ENCODE assay signal across 12 mouse cellular contexts in the genomic region with DNA sequence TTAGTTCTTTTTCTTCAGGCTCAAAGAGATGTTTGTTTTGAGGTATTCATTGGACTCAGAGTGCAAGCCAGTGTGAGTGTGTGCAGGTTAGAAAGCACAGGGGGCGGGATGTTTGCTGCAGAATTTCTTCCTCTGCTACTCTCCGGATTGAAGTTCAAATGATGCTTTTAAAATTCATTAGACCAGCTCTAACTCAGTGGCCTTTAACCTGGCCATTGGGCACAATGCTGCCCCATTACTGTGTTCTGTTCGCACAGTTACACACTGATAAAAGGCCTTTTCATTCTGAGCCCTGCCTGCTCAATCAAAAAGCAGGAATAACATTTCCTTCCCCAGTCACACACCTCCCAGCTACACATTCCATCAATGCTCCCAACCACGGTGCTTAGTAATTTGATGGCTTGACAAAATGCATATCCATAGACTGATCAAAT. TPM values are rescaled to one million over a fixed set of nuclear protein-coding genes. Genes with fewer than 3 reads are reported as not detected.
DNase-seq lines count a peak whose midpoint lies in the region; ATAC-seq and TF ChIP-seq lines count a peak whose summit lies in the region.
"Had no signal": no experiment of that assay in that cellular context is flagged by ENCODE, and none has a peak within 500 bp of the region (broad histone marks: within the 10 kb centered on the region; RNA-seq: fewer than 3 reads in every experiment).

No protein-coding gene starts in this region.

- no peak overlapping the region for H3K4me2 ChIP-seq in liver, embryonic 14.5 days (ENCODE audit: low read depth)
- no peak overlapping the region for H3K4me2 ChIP-seq in liver, embryonic 11.5 days
- no peak overlapping the region for H3K4me2 ChIP-seq in forebrain, embryonic 15.5 days (replicated peaks)
- no peak overlapping the region for H3K4me2 ChIP-seq in midbrain, postnatal 0 days (ENCODE audit: low read depth, low read length, poor library complexity, severe bottlenecking)

- no peak for ATAC-seq in liver, embryonic 14.5 days (ENCODE audit: insufficient read depth)
- ATAC-seq in liver, embryonic 11.5 days (replicated peaks; ENCODE audit: low FRiP score) = no peak
- ATAC-seq in forebrain, embryonic 15.5 days (replicated peaks) = peak; percentile 68
- ATAC-seq in midbrain, postnatal 0 days (ENCODE audit: low FRiP score) = no peak

- peak; percentile 68 for DNase-seq in heart, adult 11 months
- no peak for DNase-seq in heart, postnatal 14 days
- DNase-seq in liver, embryonic 14.5 days (ENCODE audit: low read depth in 3 of 3, low spot score in 3 of 3) = no peak
- no peak for DNase-seq in liver, embryonic 11.5 days (ENCODE audit: low spot score)
- peak; percentile 2 for DNase-seq in midbrain, postnatal 0 days (ENCODE audit: low spot score)
- DNase-seq in adrenal gland, adult 2 months = no peak
- DNase-seq in thymus, postnatal 25 days = no peak
- DNase-seq: adrenal gland, postnatal 36 days; cerebellum, adult 11-12 months; heart, adult 2 months; kidney, postnatal 10 days had no signal

- H3K4me3 ChIP-seq in liver, embryonic 14.5 days (ENCODE audit: insufficient read depth in 1 of 2, low read depth in 2 of 2, low read length in 2 of 2) = no peak overlapping the region
- H3K4me3 ChIP-seq in liver, embryonic 11.5 days (ENCODE audit: low read depth, low read length) = no peak overlapping the region
- no peak overlapping the region for H3K4me3 ChIP-seq in forebrain, embryonic 15.5 days
- no peak overlapping the region for H3K4me3 ChIP-seq in midbrain, postnatal 0 days (ENCODE audit: low read depth, low read length)
- H3K4me3 ChIP-seq: heart, adult 2 months had no signal

- peaks cover 44 to 47% of the 10 kb centered on the region in 2 experiments for H3K4me1 ChIP-seq in liver, embryonic 14.5 days (replicated peaks; ENCODE audit: control insufficient read depth in 2 of 2, insufficient read depth in 2 of 2, low read length in 1 of 2)
- H3K4me1 ChIP-seq in liver, embryonic 11.5 days (replicated peaks; ENCODE audit: control insufficient read depth, insufficient read depth, low read length) = peaks cover 28% of the 10 kb centered on the region
- H3K4me1 ChIP-seq in forebrain, embryonic 15.5 days = peaks cover 12% of the 10 kb centered on the region
- no peaks in the 10 kb centered on the region for H3K4me1 ChIP-seq in midbrain, postnatal 0 days (ENCODE audit: insufficient read depth, low read length)

- TF ChIP-seq EP300 in liver, embryonic 14.5 days (IDR thresholded peaks at IDR 0.05; ENCODE audit: low read depth) = no peak

- H3K27ac ChIP-seq in liver, embryonic 14.5 days = peak overlapping the region; percentile 31
- no peak overlapping the region for H3K27ac ChIP-seq in liver, embryonic 11.5 days (ENCODE audit: low read depth, low read length)
- H3K27ac ChIP-seq in forebrain, embryonic 15.5 days (replicated peaks) = no peak overlapping the region
- no peak overlapping the region for H3K27ac ChIP-seq in midbrain, postnatal 0 days (ENCODE audit: low read depth, low read length)
- H3K27ac ChIP-seq: heart, adult 2 months had no signal

- H3K9me3 ChIP-seq in liver, embryonic 14.5 days (ENCODE audit: control insufficient read depth, low read length) = no peaks in the 10 kb centered on the region
- H3K9me3 ChIP-seq in liver, embryonic 11.5 days (ENCODE audit: control insufficient read depth, low read length) = no peaks in the 10 kb centered on the region
- no peaks in the 10 kb centered on the region for H3K9me3 ChIP-seq in forebrain, embryonic 15.5 days
- no peaks in the 10 kb centered on the region for H3K9me3 ChIP-seq in midbrain, postnatal 0 days (ENCODE audit: low read length)

- WGBS in liver, embryonic 14.5 days (ENCODE audit: insufficient replicate concordance) = 73% methylated on average over 4 of the region's 4 CpGs
- 79% methylated on average over 4 of the region's 4 CpGs for WGBS in liver, embryonic 11.5 days
- WGBS in forebrain, embryonic 15.5 days = 6% methylated on average over 4 of the region's 4 CpGs
- 33% methylated on average over 4 of the region's 4 CpGs for WGBS in midbrain, postnatal 0 days

- TF ChIP-seq CTCF in liver, embryonic 14.5 days (IDR thresholded peaks at IDR 0.05; ENCODE audit: low read depth) = no peak
- no peak for TF ChIP-seq CTCF in midbrain, postnatal 0 days (IDR thresholded peaks at IDR 0.05)

- H3K36me3 ChIP-seq in liver, embryonic 14.5 days (replicated peaks; ENCODE audit: control insufficient read depth, insufficient read depth, low read depth) = no peaks in the 10 kb centered on the region
- H3K36me3 ChIP-seq in liver, embryonic 11.5 days (ENCODE audit: control insufficient read depth, insufficient read depth, low read length) = no peaks in the 10 kb centered on the region
- no peaks in the 10 kb centered on the region for H3K36me3 ChIP-seq in forebrain, embryonic 15.5 days
- H3K36me3 ChIP-seq in midbrain, postnatal 0 days (ENCODE audit: insufficient read depth, low read length) = no peaks in the 10 kb centered on the region

- intact Hi-C loops in heart, postnatal 14 days (cut with DNase I) = no loop called here

- no peak overlapping the region for H3K9ac ChIP-seq in liver, embryonic 14.5 days (replicated peaks)
- no peak overlapping the region for H3K9ac ChIP-seq in liver, embryonic 11.5 days (ENCODE audit: low read depth, low read length)
- no peak overlapping the region for H3K9ac ChIP-seq in forebrain, embryonic 15.5 days (replicated peaks)
- no peak overlapping the region for H3K9ac ChIP-seq in midbrain, postnatal 0 days (replicated peaks; ENCODE audit: low read length, poor library complexity, severe bottlenecking)

- no peaks in the 10 kb centered on the region for H3K27me3 ChIP-seq in liver, embryonic 14.5 days (ENCODE audit: control insufficient read depth, insufficient read depth, low read length)
- H3K27me3 ChIP-seq in liver, embryonic 11.5 days (replicated peaks; ENCODE audit: control insufficient read depth, insufficient read depth, low read length) = no peaks in the 10 kb centered on the region
- H3K27me3 ChIP-seq in forebrain, embryonic 15.5 days = no peaks in the 10 kb centered on the region
- H3K27me3 ChIP-seq in midbrain, postnatal 0 days (ENCODE audit: insufficient read depth, low read length) = no peaks in the 10 kb centered on the region

RNA-seq across cellular contexts. Expression of gene Ssx2ip, which starts 29.2 kb away (rescaled TPM):
- 10 to 100 TPM in 1 of 2 experiments, 1 to 10 TPM in 1; 8.9 to 11.0 TPM for total RNA-seq in heart, postnatal 14 days (2021)
- polyA plus RNA-seq in liver, embryonic 14.5 days (2012; rRNA removed) = 22.7 and 34.9 TPM in 2 replicates
- 96.2 and 118 TPM in 2 replicates for polyA plus RNA-seq in liver, embryonic 14.5 days (2014; fragmentation: Nextera tagmentation; extraction: Ambion mirVana)
- 109 and 130 TPM in 2 replicates for polyA plus RNA-seq in liver, embryonic 11.5 days (2014; fragmentation: Nextera tagmentation; extraction: Ambion mirVana)
- 24.0 and 25.1 TPM in 2 replicates for polyA plus RNA-seq in forebrain, embryonic 15.5 days (2015; fragmentation: Nextera tagmentation; extraction: Ambion mirVana)
- 26.3 and 32.7 TPM in 2 replicates for total RNA-seq in midbrain, postnatal 0 days (2014; rRNA removed)
- 19.4 and 19.8 TPM in 2 replicates for polyA plus RNA-seq in midbrain, postnatal 0 days (2015; fragmentation: Nextera tagmentation; extraction: Ambion mirVana)
- total RNA-seq in adrenal gland, adult 2 months (2021) = 10 to 100 TPM in 1 of 2 experiments, 1 to 10 TPM in 1; 5.1 to 10.1 TPM
- polyA plus RNA-seq in adrenal gland, adult 2 months (2012; rRNA removed) = 1.5 and 1.6 TPM in 2 replicates

Comparison
In these comparisons a context has a peak if more than half of its experiments do, and no peak if none do; other contexts are left out.
1. DNase-seq: peak in heart, adult 11 months (single experiment) and midbrain, postnatal 0 days (single experiment); none in heart, postnatal 14 days (0 of 2), liver, embryonic 14.5 days (0 of 3), liver, embryonic 11.5 days (single experiment), adrenal gland, adult 2 months (single experiment) and thymus, postnatal 25 days (single experiment).